Mouse (Mus musculus) frontal cortex, adult 2 months (tissue): ENCODE results near the gene Gm20425. TPM values are rescaled to one million over a fixed set of nuclear protein-coding genes. Genes with fewer than 3 reads are reported as not detected.
"Not testable (repeated sequence)": the region's sequence is repeated elsewhere in the genome, so short reads cannot be mapped to it uniquely, and the experiment has no call there.

Experiments used
- DNase-seq, 2 experiments: peaks; one replicate each; pipeline ENCODE4 v3.0.0; 2022; ENCODE audit warnings: low spot score in 1 of 2; ENCODE audit errors: extremely low spot score in 1 of 2
- polyA plus RNA-seq: library from polyadenylated mRNA; depleted of rRNA; stranded (reverse); fragments of >200 nt; gene quantifications from 2 replicates; pipeline ENCODE4 v1.2.3, GENCODE M21; 2012; rRNA removed

Gene Gm20425
- polyA plus RNA-seq, 1 experiment, result not detected

DNA sequence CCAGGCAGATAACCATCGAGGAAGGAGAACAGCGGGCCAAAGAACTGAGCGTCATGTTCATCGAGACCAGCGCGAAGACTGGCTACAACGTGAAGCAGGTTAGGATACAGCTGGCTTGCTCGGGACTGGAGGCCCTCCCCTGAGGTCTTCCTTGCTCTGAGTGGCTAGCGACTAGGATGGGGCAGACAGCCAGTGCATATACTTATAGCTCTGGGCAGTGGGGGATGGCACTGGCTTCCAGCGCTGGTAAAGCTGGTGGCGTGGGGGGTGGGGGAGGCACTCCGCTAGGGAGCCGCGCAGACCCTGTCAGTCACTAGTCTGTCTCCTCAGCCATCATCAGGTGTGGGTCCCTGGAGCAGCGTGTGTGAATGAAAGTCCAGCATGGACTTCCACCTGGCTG is 66.3 kb downstream of the Gm20425 start:
- no peak for DNase-seq

DNA sequence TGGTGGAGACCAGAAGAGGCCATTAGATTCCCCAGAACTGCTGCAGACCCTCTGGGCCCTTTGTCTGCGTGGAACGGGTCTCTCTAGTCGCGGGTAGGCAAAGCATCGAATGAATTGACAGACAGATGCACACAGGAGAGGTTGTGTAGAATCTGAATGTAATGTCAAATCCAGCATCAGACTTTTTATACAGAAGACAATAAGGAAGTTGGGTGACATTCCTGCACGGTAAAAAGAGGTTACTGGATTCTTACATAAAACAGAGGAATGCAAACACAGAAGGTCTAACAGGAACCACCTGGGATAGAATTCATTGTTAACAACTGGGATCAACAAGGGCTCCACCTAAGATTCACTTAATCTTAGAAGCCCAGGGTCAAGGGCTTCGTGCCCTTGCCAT is 74.9 kb downstream of the Gm20425 start:
- DNase-seq, result not testable (repeated sequence)

DNA sequence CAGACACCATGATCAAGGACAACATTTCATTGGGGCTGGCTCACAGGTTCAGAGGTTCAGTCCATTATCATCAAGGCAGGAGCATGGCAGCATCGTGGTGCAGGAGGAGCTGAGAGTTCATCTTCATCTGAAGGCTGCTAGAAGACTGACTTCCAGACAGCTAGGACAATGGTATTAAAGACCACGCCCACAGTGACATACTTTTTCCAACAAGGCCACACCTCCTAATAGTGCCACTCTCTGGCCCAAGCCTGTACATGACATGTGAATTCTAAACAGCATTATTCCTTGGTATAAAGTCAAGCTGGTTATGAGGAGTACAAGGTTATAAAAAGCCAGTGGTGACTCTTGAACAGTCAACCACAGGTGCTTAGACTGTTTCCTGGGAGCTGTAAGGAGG is 75.5 kb downstream of the Gm20425 start:
- DNase-seq, result no peak

DNA sequence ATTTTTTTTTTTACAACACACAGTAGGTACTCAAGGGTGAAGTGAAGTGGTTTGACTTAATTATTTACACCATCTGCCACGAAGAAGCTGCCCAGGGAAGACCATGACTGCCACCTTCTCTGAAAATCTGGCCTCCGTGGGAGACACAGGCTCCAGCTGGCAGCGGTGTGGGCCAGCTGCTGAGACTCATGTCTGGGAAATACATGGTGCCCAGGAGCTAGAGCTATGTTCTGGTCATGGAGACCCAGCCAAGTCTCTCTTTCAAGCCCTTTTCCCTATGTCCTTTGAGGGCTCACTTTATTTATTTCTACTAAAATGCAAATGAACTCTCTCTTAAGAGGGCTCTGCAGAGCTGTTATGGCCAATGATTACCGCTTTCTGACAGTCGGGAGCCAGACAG is 76.8 kb downstream of the Gm20425 start:
- no peak for DNase-seq

DNA sequence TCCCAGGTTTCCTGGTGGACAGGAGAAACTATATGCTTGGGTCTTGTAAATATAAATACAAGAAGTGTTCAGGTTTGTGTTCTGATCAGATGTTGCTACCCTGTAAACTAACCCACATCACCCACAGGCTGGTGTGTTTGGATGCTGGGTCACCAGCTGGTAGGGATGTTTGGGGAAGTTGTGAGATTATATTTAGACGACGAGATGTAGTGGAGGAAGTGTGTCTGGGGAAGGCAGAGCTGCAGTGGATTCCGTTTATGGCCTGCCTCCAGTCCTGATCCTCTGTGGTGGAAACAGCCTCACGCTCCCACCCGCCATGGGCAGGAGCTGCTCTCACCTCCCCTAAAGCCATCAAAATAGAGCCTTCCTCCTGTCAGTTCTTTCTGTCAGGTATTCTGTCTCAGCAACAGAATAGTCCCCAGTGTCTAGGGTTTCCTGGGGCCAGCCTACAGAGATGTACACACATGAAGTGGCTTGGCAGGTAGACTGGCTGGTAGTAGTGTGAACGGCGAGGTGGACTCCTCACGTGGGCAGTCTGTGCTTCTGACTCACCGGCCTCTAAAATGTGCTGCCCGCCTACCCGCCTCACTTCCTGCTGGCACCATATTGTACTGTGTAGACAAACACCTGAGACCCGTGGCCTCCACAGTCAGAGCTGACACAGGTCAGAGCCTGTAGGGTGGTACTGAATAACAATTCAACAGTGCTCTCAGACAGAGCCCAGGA is 80.9 kb downstream of the Gm20425 start:
- no peak for DNase-seq

DNA sequence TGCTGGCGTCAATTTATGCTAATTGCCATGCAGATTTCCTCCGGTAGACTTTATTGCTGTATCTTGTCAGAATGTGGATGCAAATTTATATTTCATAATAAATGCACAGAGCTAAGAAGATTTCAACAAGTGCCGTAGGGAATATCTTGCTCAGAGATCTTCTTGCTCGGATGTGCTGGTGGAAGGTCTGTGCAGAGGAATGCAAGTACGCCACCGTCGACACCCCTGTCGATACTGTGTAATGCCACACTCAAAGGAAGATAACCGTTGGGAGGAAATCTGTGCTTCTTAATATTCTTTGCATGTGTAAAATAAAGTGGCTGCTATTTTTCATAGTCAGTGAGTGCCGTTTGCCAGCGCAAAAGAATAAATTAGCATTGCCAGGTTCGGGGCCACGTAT is 83.0 kb downstream of the Gm20425 start:
- no peak for DNase-seq

DNA sequence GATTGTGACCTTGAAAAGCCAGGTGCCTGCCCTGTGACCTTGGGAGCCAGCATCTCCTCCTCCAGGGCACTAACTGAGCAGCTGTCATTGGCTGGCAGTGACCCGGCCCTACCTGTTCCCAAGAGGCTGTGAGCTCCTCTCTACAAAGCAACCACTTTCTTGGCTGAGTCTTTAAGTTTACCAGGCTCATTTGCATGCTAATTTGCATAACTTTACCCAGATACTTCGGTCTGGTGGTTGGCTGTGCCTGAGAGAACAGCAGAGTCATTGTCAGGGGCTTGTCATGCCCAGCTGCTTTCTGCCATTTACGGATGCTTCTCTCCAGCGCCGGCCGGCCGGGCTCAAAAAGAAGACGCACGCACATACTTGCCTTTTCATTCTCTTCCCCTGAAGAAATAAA is 83.4 kb downstream of the Gm20425 start:
- peak; percentile 33 to 59 for DNase-seq

DNA sequence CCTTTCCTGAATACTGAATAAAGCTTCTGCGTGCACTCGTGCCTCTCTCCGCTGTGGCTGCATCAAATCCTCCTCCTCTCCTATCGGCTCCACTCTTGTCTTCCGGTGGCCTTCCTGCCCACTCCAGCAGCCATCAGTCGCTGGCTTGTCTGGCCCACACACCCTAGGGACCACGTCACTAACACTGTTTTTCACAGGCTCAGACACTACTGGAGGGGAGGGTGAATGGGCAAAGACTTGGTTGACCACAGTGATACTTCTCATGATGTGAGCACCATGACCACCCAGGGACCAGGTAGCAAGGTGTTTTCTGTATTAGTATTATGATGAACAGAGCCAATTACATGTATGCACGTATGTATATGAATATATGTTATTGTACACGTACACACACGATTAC is 83.8 kb downstream of the Gm20425 start:
- no peak for DNase-seq

DNA sequence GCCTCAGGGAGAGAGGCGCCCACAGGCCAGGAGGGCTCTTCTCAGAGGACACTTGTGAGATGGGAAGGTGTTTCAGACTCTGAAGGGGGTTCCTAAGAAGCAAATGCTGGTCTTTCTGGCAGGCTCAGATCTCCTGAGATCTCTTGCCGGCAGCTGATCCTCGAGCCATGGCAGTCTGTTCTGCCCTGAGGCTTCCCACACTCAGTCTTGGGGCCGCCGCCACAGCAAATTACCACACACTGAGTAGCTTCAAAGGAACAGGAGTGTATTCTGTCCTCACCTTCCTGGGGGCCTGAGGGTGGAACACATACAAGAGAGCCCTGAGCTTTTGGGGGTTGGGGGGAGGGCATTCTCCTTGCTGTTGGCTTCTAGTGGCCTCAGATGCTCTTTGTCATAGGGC is 84.8 kb downstream of the Gm20425 start:
- DNase-seq, result no peak

DNA sequence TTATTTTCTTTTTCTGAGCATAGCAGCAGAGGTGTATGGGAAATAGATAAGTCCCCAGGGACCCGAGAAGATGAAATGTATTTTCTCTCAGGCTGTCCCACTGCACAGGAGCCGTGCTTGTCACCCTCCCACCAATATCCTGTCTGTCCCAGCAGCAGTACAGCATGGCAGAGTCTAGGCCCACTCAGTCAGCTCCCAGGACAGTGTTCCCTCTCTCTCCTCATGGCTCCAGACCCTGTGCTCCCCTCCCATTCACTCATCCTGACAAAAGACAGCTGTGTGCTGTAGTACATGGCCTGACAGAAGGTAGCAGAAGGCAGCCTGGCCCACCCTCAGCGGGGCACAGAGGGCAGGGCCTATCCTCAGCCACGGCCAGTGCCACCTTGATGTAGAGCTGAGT is 86.2 kb downstream of the Gm20425 start:
- DNase-seq, result no peak

DNA sequence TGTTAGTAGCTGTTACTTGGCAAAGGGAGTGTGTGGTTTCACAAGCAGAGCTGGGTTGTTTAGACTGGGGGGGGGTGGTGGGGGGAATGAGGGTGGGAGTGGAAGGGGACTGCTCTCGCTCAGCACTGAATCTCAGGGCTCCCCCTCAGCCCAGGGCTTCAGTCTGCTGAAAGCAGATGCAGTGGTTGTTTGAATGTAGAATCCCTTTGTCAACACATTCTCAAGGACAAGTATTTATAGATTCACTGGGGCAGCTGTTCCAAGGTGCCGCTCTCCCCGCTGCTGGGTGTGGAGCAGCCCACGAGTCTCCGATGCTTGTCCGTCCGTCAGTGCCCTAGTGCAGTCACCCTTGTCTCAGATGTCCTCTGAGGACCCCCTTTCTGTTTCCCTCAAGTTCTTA is 88.8 kb downstream of the Gm20425 start:
- no peak for DNase-seq

DNA sequence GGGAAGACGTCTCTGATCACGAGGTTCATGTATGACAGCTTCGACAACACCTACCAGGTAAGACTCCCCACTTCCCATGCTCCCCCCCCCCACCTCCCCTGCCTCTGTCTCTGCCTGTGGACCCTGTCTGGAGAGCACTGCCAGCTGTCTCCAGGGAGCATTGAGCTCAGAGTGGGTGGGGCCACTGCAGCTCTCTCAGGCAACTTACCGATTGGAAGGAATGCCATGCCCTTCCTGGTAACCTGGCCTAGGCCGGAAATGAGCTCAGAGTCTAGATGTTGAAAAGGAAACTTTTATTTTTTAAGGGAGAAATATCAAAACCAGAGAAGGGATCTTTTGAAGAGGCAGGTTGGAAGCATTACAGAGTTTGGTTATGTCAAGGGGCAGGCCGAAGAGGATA is 89.7 kb downstream of the Gm20425 start:
- no peak for DNase-seq

Other genes with a start within 250 kb of the Gm20425 start
- 0.52 and 0.76 TPM in 2 replicates for gene Slco2a1, start 241.6 kb downstream of the Gm20425 start, polyA plus RNA-seq
- gene Rab6b, start 118.5 kb downstream of the Gm20425 start, polyA plus RNA-seq, result 269 and 289 TPM in 2 replicates
- gene Srprb, start 28.2 kb downstream of the Gm20425 start, polyA plus RNA-seq, result 35.9 and 38.8 TPM in 2 replicates
- 154 and 202 TPM in 2 replicates for gene Trf, start 137 bp upstream of the Gm20425 start, polyA plus RNA-seq
- 0.78 and 1.00 TPM in 2 replicates for gene 1300017J02Rik, start 74.8 kb upstream of the Gm20425 start, polyA plus RNA-seq
- 12.6 and 13.9 TPM in 2 replicates for gene Topbp1, start 74.9 kb upstream of the Gm20425 start, polyA plus RNA-seq
- 53.9 TPM in 2 replicates for gene Cdv3, start 135.5 kb upstream of the Gm20425 start, polyA plus RNA-seq